Mouse (Mus musculus): ENCODE data around the gene Pgbd1.

- TF ChIP-seq GATA1 (IDR thresholded peaks at IDR 0.05; ENCODE audit: low read depth, low read length) (no peak), POLR2A (IDR thresholded peaks at IDR 0.05; ENCODE audit: control insufficient read depth in 1 of 2, insufficient read depth in 1 of 2, low read depth in 1 of 2, low read length in 2 of 2, poor library complexity in 1 of 2) (no peak), E2F4 (IDR thresholded peaks at IDR 0.05; ENCODE audit: borderline replicate concordance, low read depth, low read length) (no peak), CTCF (IDR thresholded peaks at IDR 0.05 in 2 of 3, conservative IDR thresholded peaks at IDR 0.05 in 1 of 3; ENCODE audit: control insufficient read depth in 1 of 3, insufficient read depth in 1 of 3, low read depth in 2 of 3, low read length in 3 of 3, poor library complexity in 1 of 3, severe bottlenecking in 1 of 3) (no peak), MXI1 (IDR thresholded peaks at IDR 0.05; ENCODE audit: low read depth, low read length) (no peak), ZC3H11A (IDR thresholded peaks at IDR 0.05; ENCODE audit: low read depth, low read length) (no peak), GABPA (IDR thresholded peaks at IDR 0.05; ENCODE audit: low read depth, low read length) (no peak), USF1 (IDR thresholded peaks at IDR 0.05; ENCODE audit: low read depth, low read length) (no peak)
Measured at GRCm38 (mm10) chr13:21456347-21456746, 15.5 kb upstream of the Pgbd1 start.
